Mouse (Mus musculus): ENCODE measurements around the gene Plekhm3. TPM values are rescaled to one million over a fixed set of nuclear protein-coding genes. Genes with fewer than 3 reads are reported as not detected.

Gene Plekhm3
- polyA plus RNA-seq (2012; rRNA removed): 6.9 and 10.5 TPM in 2 replicates

DNA sequence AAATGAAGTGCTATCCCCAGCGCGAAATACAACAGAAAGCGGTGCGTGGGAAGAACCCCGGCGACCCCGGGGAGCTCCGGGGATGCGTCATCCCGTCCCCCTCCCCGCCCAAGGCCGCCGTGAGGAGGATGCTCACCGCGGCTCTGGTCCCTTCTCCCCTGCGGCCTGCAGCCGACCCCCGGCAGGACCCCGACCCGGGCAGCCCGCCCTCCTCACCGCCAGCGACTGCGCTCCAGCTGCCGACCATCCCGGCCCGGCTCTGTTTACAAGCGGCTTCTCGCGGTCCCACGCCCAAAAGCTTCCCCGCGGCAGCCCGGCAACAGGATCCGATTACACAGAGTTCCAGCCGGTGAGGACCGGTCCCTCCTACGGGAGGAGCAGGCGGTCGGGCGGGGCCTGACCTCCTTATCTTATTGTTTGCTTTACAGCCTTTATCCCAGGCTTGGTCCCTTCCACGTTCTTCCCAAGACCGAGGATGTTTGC, at the start of gene Plekhm3:
Gene Plekhm3, minus strand, starts transcription at position 346 of the 483 bp plus-strand sequence.
- peak; percentile 73 for TF ChIP-seq POLR2A (IDR thresholded peaks at IDR 0.05; ENCODE audit: borderline replicate concordance, extremely low read depth, low read depth, low read length)
- TF ChIP-seq CTCF (IDR thresholded peaks at IDR 0.05; ENCODE audit: insufficient read depth, low read length): no peak
- peaks cover 2% of the 10 kb centered on the region; the same call in 1 of the 2 replicates for H3K4me1 ChIP-seq (ENCODE audit: control insufficient read depth, insufficient read depth, low read length)
- 1% methylated on average over 42 of the region's 43 CpGs for WGBS
- H3K4me3 ChIP-seq (replicated peaks; ENCODE audit: extremely low read depth, low read depth, low read length): peak within 1 kb of the TSS; percentile 65
- peak; percentile 79 for DNase-seq

GRCm38 (mm10) chr1:65005575-65005974, 49.0 kb upstream of the Plekhm3 start:
- no peak overlapping the region for H3K4me3 ChIP-seq (replicated peaks; ENCODE audit: extremely low read depth, low read depth, low read length)
- no peaks in the 10 kb centered on the region for H3K4me1 ChIP-seq (ENCODE audit: control insufficient read depth, insufficient read depth, low read length)
- TF ChIP-seq POLR2A (IDR thresholded peaks at IDR 0.05; ENCODE audit: borderline replicate concordance, extremely low read depth, low read depth, low read length) (no peak), CTCF (IDR thresholded peaks at IDR 0.05; ENCODE audit: insufficient read depth, low read length) (no peak)
- WGBS: 78% methylated on average over 6 of the region's 6 CpGs
- DNase-seq: no peak

- no peak for DNase-seq
- Histone ChIP-seq H3K4me1 (ENCODE audit: control insufficient read depth, insufficient read depth, low read length) (no peaks in the 10 kb centered on the region), H3K4me3 (replicated peaks; ENCODE audit: extremely low read depth, low read depth, low read length) (no peak overlapping the region)
- WGBS: 60% methylated on average over 4 of the region's 4 CpGs
- TF ChIP-seq POLR2A (IDR thresholded peaks at IDR 0.05; ENCODE audit: borderline replicate concordance, extremely low read depth, low read depth, low read length) (no peak), CTCF (IDR thresholded peaks at IDR 0.05; ENCODE audit: insufficient read depth, low read length) (no peak)
Observed at GRCm38 (mm10) chr1:65004526-65004925, 47.9 kb upstream of the Plekhm3 start.

- Histone ChIP-seq H3K4me3 (replicated peaks; ENCODE audit: extremely low read depth, low read depth, low read length) (no peak overlapping the region), H3K4me1 (ENCODE audit: control insufficient read depth, insufficient read depth, low read length) (no peaks in the 10 kb centered on the region)
- no peak for DNase-seq
- TF ChIP-seq CTCF (IDR thresholded peaks at IDR 0.05; ENCODE audit: insufficient read depth, low read length): no peak
- TF ChIP-seq POLR2A (IDR thresholded peaks at IDR 0.05; ENCODE audit: borderline replicate concordance, extremely low read depth, low read depth, low read length): no peak
- 60% methylated on average over 4 of the region's 4 CpGs for WGBS
Observed at GRCm38 (mm10) chr1:64993206-64993605, 36.6 kb upstream of the Plekhm3 start.

- Histone ChIP-seq H3K4me3 (replicated peaks; ENCODE audit: extremely low read depth, low read depth, low read length) (no peak overlapping the region), H3K4me1 (ENCODE audit: control insufficient read depth, insufficient read depth, low read length) (no peaks in the 10 kb centered on the region)
- no peak for DNase-seq
- no peak for TF ChIP-seq CTCF (IDR thresholded peaks at IDR 0.05; ENCODE audit: insufficient read depth, low read length)
- TF ChIP-seq POLR2A (IDR thresholded peaks at IDR 0.05; ENCODE audit: borderline replicate concordance, extremely low read depth, low read depth, low read length): no peak
Observed at GRCm38 (mm10) chr1:64988176-64988575, 31.6 kb upstream of the Plekhm3 start.

DNA sequence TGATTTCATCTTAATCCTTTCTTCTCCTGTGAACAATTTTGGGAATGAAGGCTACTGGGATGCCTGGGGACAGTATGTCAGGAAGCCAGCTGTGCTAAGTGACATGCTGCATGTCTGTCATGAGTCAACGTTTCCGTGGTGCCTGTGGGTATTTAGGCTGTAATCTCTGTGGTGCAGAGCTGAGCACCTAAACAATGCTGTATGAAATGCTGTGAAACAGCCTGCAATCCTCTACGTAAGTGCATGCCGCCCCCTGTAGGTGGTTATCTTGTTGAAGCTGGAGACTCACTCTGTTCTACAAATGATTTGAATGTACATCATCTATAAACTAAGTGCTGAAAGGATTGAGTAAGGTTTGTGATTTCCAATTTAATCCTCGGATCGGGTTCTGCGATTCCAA, 29.5 kb upstream of the Plekhm3 start:
- TF ChIP-seq POLR2A (IDR thresholded peaks at IDR 0.05; ENCODE audit: borderline replicate concordance, extremely low read depth, low read depth, low read length) (no peak), CTCF (IDR thresholded peaks at IDR 0.05; ENCODE audit: insufficient read depth, low read length) (peak; percentile 28; the same call in 1 of the 2 replicates)
- Histone ChIP-seq H3K4me3 (replicated peaks; ENCODE audit: extremely low read depth, low read depth, low read length) (no peak overlapping the region), H3K4me1 (ENCODE audit: control insufficient read depth, insufficient read depth, low read length) (no peaks in the 10 kb centered on the region)
- WGBS: 31% methylated on average over 7 of the region's 7 CpGs
- peak; percentile 50 for DNase-seq

DNA sequence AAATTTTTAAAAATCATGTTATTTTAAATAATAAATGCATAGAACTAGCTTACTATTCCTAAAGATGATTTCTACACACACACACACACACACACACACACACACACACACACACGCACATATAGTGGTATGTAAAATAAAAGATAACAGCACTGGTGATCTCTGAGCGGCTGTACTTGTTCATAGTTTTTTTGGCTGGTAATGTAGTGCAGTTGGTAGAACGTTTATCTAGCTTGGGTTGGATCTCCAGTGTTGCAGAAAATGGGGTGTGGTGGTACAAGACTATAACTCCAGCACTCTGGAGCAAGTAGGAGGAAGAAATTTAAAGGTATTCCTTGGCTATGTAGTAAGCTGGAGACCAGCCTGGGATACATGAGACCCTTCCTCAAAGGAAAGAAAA, 26.6 kb upstream of the Plekhm3 start:
- WGBS: 70% methylated on average over 3 of the region's 3 CpGs
- no peaks in the 10 kb centered on the region for H3K4me1 ChIP-seq (ENCODE audit: control insufficient read depth, insufficient read depth, low read length)
- no peak for DNase-seq
- TF ChIP-seq POLR2A (IDR thresholded peaks at IDR 0.05; ENCODE audit: borderline replicate concordance, extremely low read depth, low read depth, low read length) (no peak), CTCF (IDR thresholded peaks at IDR 0.05; ENCODE audit: insufficient read depth, low read length) (no peak)
- no peak overlapping the region for H3K4me3 ChIP-seq (replicated peaks; ENCODE audit: extremely low read depth, low read depth, low read length)

DNA sequence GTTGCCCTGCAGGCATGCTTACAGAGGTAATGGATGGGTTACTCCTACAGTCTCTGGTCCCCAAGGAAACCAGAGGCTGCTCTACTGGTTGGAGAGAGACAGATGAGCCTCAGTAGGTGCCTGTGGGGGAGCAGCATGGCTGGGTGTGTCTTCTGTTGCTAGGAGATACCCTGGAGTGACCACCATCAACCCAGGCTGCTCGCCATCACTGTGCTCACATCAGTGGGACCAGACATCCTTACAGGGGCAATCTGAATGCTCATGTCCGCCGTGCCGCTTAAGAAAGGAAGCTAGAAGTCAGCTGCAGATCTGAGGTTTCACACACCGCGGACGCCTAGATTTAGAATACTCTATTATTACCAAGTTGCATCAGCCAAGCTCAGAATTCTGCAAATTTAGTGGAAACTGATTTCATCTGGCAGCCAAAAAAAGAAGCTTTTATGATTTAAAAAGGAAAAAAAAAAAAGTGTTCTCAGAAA, 21.7 kb upstream of the Plekhm3 start:
- no peak for TF ChIP-seq POLR2A (IDR thresholded peaks at IDR 0.05; ENCODE audit: borderline replicate concordance, extremely low read depth, low read depth, low read length)
- no peak for TF ChIP-seq CTCF (IDR thresholded peaks at IDR 0.05; ENCODE audit: insufficient read depth, low read length)
- H3K4me3 ChIP-seq (replicated peaks; ENCODE audit: extremely low read depth, low read depth, low read length): no peak overlapping the region
- DNase-seq: no peak
- H3K4me1 ChIP-seq (ENCODE audit: control insufficient read depth, insufficient read depth, low read length): no peaks in the 10 kb centered on the region
- 67% methylated on average over 7 of the region's 7 CpGs for WGBS

DNA sequence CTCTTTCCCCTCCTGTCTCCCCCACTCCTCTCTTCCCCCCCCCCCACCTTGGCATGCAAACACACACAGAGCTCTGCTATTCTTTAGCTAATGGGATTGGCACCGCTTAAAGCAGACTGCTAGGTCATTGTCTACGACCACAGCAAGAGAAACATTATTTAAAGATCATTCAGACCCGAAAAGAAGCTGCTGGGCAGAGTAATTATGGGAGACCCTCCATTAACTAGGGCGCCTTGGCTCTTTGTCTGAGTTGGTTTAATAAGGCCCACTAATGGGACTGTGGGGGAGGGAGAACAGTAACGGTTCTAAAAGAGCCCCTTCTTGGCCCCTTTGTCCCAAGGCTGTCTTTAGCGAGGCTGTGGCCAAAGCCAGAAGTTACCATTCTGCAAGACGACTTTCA, 18.7 kb upstream of the Plekhm3 start:
- Histone ChIP-seq H3K4me1 (ENCODE audit: control insufficient read depth, insufficient read depth, low read length) (no peaks in the 10 kb centered on the region), H3K4me3 (replicated peaks; ENCODE audit: extremely low read depth, low read depth, low read length) (no peak overlapping the region)
- 68% methylated on average over 7 of the region's 7 CpGs for WGBS
- no peak for DNase-seq
- TF ChIP-seq POLR2A (IDR thresholded peaks at IDR 0.05; ENCODE audit: borderline replicate concordance, extremely low read depth, low read depth, low read length) (no peak), CTCF (IDR thresholded peaks at IDR 0.05; ENCODE audit: insufficient read depth, low read length) (no peak)

DNA sequence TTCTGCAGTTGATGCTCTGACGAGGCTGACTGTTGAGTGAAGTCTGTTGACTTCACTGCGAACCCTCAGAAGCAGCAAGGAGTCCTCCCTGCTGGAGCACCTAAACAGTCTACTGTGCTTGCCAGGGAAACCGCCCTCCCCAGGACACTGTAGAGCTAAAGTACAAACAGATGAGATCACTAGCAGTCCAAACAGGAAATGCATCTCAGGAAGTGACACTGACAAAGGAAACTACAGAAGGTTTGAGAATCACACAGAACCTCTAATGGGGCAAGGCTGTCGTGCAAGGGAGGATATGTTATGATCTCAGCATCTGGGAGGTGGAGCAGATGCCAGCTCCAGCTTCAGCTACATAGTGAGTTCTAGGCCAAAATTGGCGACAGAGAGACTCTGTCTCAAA, 14.1 kb upstream of the Plekhm3 start:
- TF ChIP-seq CTCF (IDR thresholded peaks at IDR 0.05; ENCODE audit: insufficient read depth, low read length) (no peak), POLR2A (IDR thresholded peaks at IDR 0.05; ENCODE audit: borderline replicate concordance, extremely low read depth, low read depth, low read length) (no peak)
- no peaks in the 10 kb centered on the region for H3K4me1 ChIP-seq (ENCODE audit: control insufficient read depth, insufficient read depth, low read length)
- no peak overlapping the region for H3K4me3 ChIP-seq (replicated peaks; ENCODE audit: extremely low read depth, low read depth, low read length)
- no peak for DNase-seq
- 32% methylated on average over 5 of the region's 5 CpGs for WGBS

All from lung, adult 2 months (tissue).